ENCODE assay signal across 11 mouse cellular contexts in genomic region chr8:121180474-121181284, GRCm38 (mm10). TPM values are rescaled to one million over a fixed set of nuclear protein-coding genes. Genes with fewer than 3 reads are reported as not detected.
A peak's percentile ranks its signal among the peaks of the same experiment; 100 is the strongest.
DNase-seq lines count a peak whose midpoint lies in the region; ATAC-seq and TF ChIP-seq lines count a peak whose summit lies in the region.
"Had no signal": no experiment of that assay in that cellular context is flagged by ENCODE, and none has a peak within 500 bp of the region (broad histone marks: within the 10 kb centered on the region; RNA-seq: fewer than 3 reads in every experiment).

No protein-coding gene starts in this region.

- peaks cover 21% of the 10 kb centered on the region; the same call in 1 of the 2 replicates for H3K4me1 ChIP-seq in kidney, postnatal 0 days (replicated peaks; ENCODE audit: insufficient read depth, low read length)
- peaks cover 10% of the 10 kb centered on the region for H3K4me1 ChIP-seq in forebrain, embryonic 15.5 days
- H3K4me1 ChIP-seq in liver, postnatal 0 days (ENCODE audit: insufficient read depth), result no peaks in the 10 kb centered on the region

- no peak for TF ChIP-seq CTCF in kidney, postnatal 0 days (IDR thresholded peaks at IDR 0.05; ENCODE audit: low read depth)
- no peak for TF ChIP-seq CTCF in liver, postnatal 0 days (IDR thresholded peaks at IDR 0.05; ENCODE audit: low read depth)

- TF ChIP-seq EP300 in liver, postnatal 0 days (IDR thresholded peaks at IDR 0.05; ENCODE audit: low read depth), result no peak

- 26% methylated on average over 21 of the region's 21 CpGs for WGBS in kidney, postnatal 0 days
- WGBS in forebrain, embryonic 15.5 days, result 16% methylated on average over 21 of the region's 21 CpGs
- WGBS in liver, postnatal 0 days (ENCODE audit: insufficient replicate concordance), result 79% methylated on average over 21 of the region's 21 CpGs

- no peaks in the 10 kb centered on the region for H3K27me3 ChIP-seq in kidney, postnatal 0 days (ENCODE audit: insufficient read depth, low read length)
- H3K27me3 ChIP-seq in forebrain, embryonic 15.5 days, result peaks cover 3% of the 10 kb centered on the region; the same call in 1 of the 2 replicates
- no peaks in the 10 kb centered on the region for H3K27me3 ChIP-seq in liver, postnatal 0 days (ENCODE audit: insufficient read depth, low read length)
- H3K27me3 ChIP-seq: heart, embryonic 15.5 days had no signal

- no peak overlapping the region for H3K4me3 ChIP-seq in kidney, postnatal 0 days (replicated peaks; ENCODE audit: low read depth, low read length)
- H3K4me3 ChIP-seq in forebrain, embryonic 15.5 days, result no peak overlapping the region
- no peak overlapping the region for H3K4me3 ChIP-seq in liver, postnatal 0 days (ENCODE audit: low read depth, low read length)
- H3K4me3 ChIP-seq: heart, embryonic 15.5 days had no signal

- ATAC-seq in kidney, postnatal 0 days (replicated peaks; ENCODE audit: low FRiP score, low read depth), result peak; percentile 27; the same call in 1 of the 2 replicates
- ATAC-seq in forebrain, embryonic 15.5 days (replicated peaks), result peak; percentile 35; the same call in 1 of the 2 replicates
- ATAC-seq in liver, postnatal 0 days, result no peak
- ATAC-seq in erythroblast, adult 5-6 weeks (replicated peaks; ENCODE audit: low FRiP score, poor library complexity, severe bottlenecking), result no peak

- H3K36me3 ChIP-seq in kidney, postnatal 0 days (ENCODE audit: insufficient read depth, low read length), result no peaks in the 10 kb centered on the region
- no peaks in the 10 kb centered on the region for H3K36me3 ChIP-seq in forebrain, embryonic 15.5 days
- no peaks in the 10 kb centered on the region for H3K36me3 ChIP-seq in liver, postnatal 0 days (replicated peaks; ENCODE audit: insufficient read depth, low read length)
- H3K36me3 ChIP-seq: heart, embryonic 15.5 days had no signal

- H3K4me2 ChIP-seq in kidney, postnatal 0 days (ENCODE audit: low read length), result peak overlapping the region; percentile 13; the same call in 1 of the 2 replicates
- H3K4me2 ChIP-seq in forebrain, embryonic 15.5 days (replicated peaks), result peak overlapping the region; percentile 14
- no peak overlapping the region for H3K4me2 ChIP-seq in liver, postnatal 0 days (ENCODE audit: low read depth, low read length)
- H3K4me2 ChIP-seq: heart, embryonic 15.5 days had no signal

- H3K9ac ChIP-seq in kidney, postnatal 0 days (ENCODE audit: low read depth, low read length), result no peak overlapping the region
- H3K9ac ChIP-seq in forebrain, embryonic 15.5 days (replicated peaks), result no peak overlapping the region; the same call in 1 of the 2 replicates
- no peak overlapping the region for H3K9ac ChIP-seq in liver, postnatal 0 days (replicated peaks)
- H3K9ac ChIP-seq: heart, embryonic 15.5 days had no signal

- H3K9me3 ChIP-seq in kidney, postnatal 0 days (replicated peaks; ENCODE audit: low read length), result no peaks in the 10 kb centered on the region
- H3K9me3 ChIP-seq in forebrain, embryonic 15.5 days, result no peaks in the 10 kb centered on the region
- H3K9me3 ChIP-seq in liver, postnatal 0 days (ENCODE audit: low read length), result no peaks in the 10 kb centered on the region
- H3K9me3 ChIP-seq: heart, embryonic 15.5 days had no signal

- DNase-seq in kidney, postnatal 0 days (ENCODE audit: low spot score), result peak; percentile 76
- DNase-seq in kidney, postnatal 36 days, result no peak
- DNase-seq in embryo, embryonic 9.5 days (ENCODE audit: extremely low spot score), result peak; percentile 41
- peak; percentile 77 for DNase-seq in mesoderm, embryonic 11.5 days (ENCODE audit: low read depth, low spot score)
- no peak for DNase-seq in liver, postnatal 0 days
- DNase-seq in ovary, postnatal 10 days (ENCODE audit: low spot score), result no peak
- DNase-seq: cerebellum, adult 18-20 months; lung, postnatal 14 days had no signal

- H3K27ac ChIP-seq in kidney, postnatal 0 days, result peak overlapping the region; percentile 75
- no peak overlapping the region for H3K27ac ChIP-seq in forebrain, embryonic 15.5 days (replicated peaks)
- no peak overlapping the region for H3K27ac ChIP-seq in liver, postnatal 0 days (ENCODE audit: low read depth)
- H3K27ac ChIP-seq: heart, embryonic 15.5 days had no signal

RNA-seq across cellular contexts. Expression of gene Foxl1, which starts 52.9 kb away (rescaled TPM):
- 6.4 and 8.3 TPM in 2 replicates for polyA plus RNA-seq in kidney, postnatal 0 days (2015; fragmentation: Nextera tagmentation; extraction: Ambion mirVana)
- polyA plus RNA-seq in forebrain, embryonic 15.5 days (2015; fragmentation: Nextera tagmentation; extraction: Ambion mirVana), result 0.10 and 0.18 TPM in 2 replicates
- polyA plus RNA-seq in liver, postnatal 0 days (2015; fragmentation: Nextera tagmentation; extraction: Ambion mirVana), result not detected in 2 replicates
- not detected in 2 replicates for total RNA-seq in erythroblast, adult 5-6 weeks (2015; ENCODE audit: low replicate concordance)
- not detected in 2 replicates for total RNA-seq in erythroblast, adult 5-6 weeks (2017; ENCODE audit: low replicate concordance)

Comparison
In these comparisons a context has a peak if more than half of its experiments do, and no peak if none do; other contexts are left out.
1. DNase-seq: peak in kidney, postnatal 0 days (single experiment), embryo, embryonic 9.5 days (single experiment) and mesoderm, embryonic 11.5 days (single experiment); none in kidney, postnatal 36 days (0 of 2), liver, postnatal 0 days (single experiment) and ovary, postnatal 10 days (single experiment).
2. ATAC-seq: peak in kidney, postnatal 0 days (single experiment) and forebrain, embryonic 15.5 days (single experiment); none in liver, postnatal 0 days (single experiment) and erythroblast, adult 5-6 weeks (single experiment).